8 mouse cellular contexts compared by ENCODE assay signal in genomic region chr9:55430133-55430532, GRCm38 (mm10).
DNase-seq lines count a peak whose midpoint lies in the region; ATAC-seq and TF ChIP-seq lines count a peak whose summit lies in the region.

No protein-coding gene starts in this region.

- H3K9me3 ChIP-seq in forebrain, embryonic 10.5 days, result no peaks in the 10 kb centered on the region
- H3K9me3 ChIP-seq in kidney, embryonic 14.5 days (ENCODE audit: control insufficient read depth, low read length), result no peaks in the 10 kb centered on the region
- no peaks in the 10 kb centered on the region for H3K9me3 ChIP-seq in lung, postnatal 0 days (ENCODE audit: low read length)

- peak; percentile 39 for DNase-seq in embryo, embryonic 11 days
- no peak for DNase-seq in embryo, embryonic 10.5 days (ENCODE audit: low spot score)
- no peak for DNase-seq in forebrain, embryonic 10.5 days (ENCODE audit: extremely low spot score, low spot score)
- peak; percentile 69 for DNase-seq in lung, postnatal 0 days (ENCODE audit: low spot score)
- no peak for DNase-seq in spleen, postnatal 14 days (ENCODE audit: low spot score in 2 of 2)
- DNase-seq in layer of hippocampus, postnatal 10 days (ENCODE audit: low spot score in 2 of 2), result no peak
- no peak for DNase-seq in layer of hippocampus, postnatal 14 days (ENCODE audit: low spot score in 2 of 2)

- H3K36me3 ChIP-seq in forebrain, embryonic 10.5 days (replicated peaks), result no peaks in the 10 kb centered on the region
- H3K36me3 ChIP-seq in kidney, embryonic 14.5 days (ENCODE audit: control insufficient read depth, insufficient read depth, low read length), result no peaks in the 10 kb centered on the region
- H3K36me3 ChIP-seq in lung, postnatal 0 days (ENCODE audit: insufficient read depth, low read length), result no peaks in the 10 kb centered on the region

- peak; percentile 56 for TF ChIP-seq CTCF in lung, postnatal 0 days (IDR thresholded peaks at IDR 0.05)

- peak overlapping the region; percentile 60; the same call in 1 of the 2 replicates for H3K27ac ChIP-seq in forebrain, embryonic 10.5 days
- no peak overlapping the region for H3K27ac ChIP-seq in kidney, embryonic 14.5 days (ENCODE audit: low read depth, low read length)
- H3K27ac ChIP-seq in lung, postnatal 0 days (ENCODE audit: low read length), result no peak overlapping the region

- peaks cover 25% of the 10 kb centered on the region for H3K27me3 ChIP-seq in forebrain, embryonic 10.5 days (ENCODE audit: poor library complexity, severe bottlenecking)
- H3K27me3 ChIP-seq in kidney, embryonic 14.5 days (ENCODE audit: control insufficient read depth, insufficient read depth, low read length), result no peaks in the 10 kb centered on the region; the same call in 1 of the 2 replicates
- H3K27me3 ChIP-seq in lung, postnatal 0 days (replicated peaks; ENCODE audit: insufficient read depth, low read length), result no peaks in the 10 kb centered on the region

- peak overlapping the region; percentile 25 for H3K4me2 ChIP-seq in kidney, embryonic 14.5 days (replicated peaks; ENCODE audit: low read depth, low read length)
- H3K4me2 ChIP-seq in lung, postnatal 0 days (replicated peaks; ENCODE audit: low read depth, low read length), result peak overlapping the region; percentile 46

- peak overlapping the region; percentile 28; the same call in 1 of the 2 replicates for H3K9ac ChIP-seq in kidney, embryonic 14.5 days (ENCODE audit: low read depth, low read length)
- H3K9ac ChIP-seq in lung, postnatal 0 days (replicated peaks; ENCODE audit: low read depth), result no peak overlapping the region

- H3K4me3 ChIP-seq in forebrain, embryonic 10.5 days, result peak overlapping the region; percentile 18; the same call in 1 of the 2 replicates
- H3K4me3 ChIP-seq in kidney, embryonic 14.5 days (ENCODE audit: low read length), result peak overlapping the region; percentile 6; the same call in 1 of the 2 replicates
- no peak overlapping the region for H3K4me3 ChIP-seq in lung, postnatal 0 days (ENCODE audit: low read depth, low read length)

- H3K4me1 ChIP-seq in forebrain, embryonic 10.5 days, result peaks cover 34% of the 10 kb centered on the region
- H3K4me1 ChIP-seq in kidney, embryonic 14.5 days (ENCODE audit: control insufficient read depth, insufficient read depth, low read length), result 0 out of 2 replicates have a peak, but pooled peaks cover 6% of the 10 kb centered on the region
- H3K4me1 ChIP-seq in lung, postnatal 0 days (ENCODE audit: insufficient read depth, low read depth, low read length), result no peaks in the 10 kb centered on the region

- WGBS in forebrain, embryonic 10.5 days, result 24% methylated on average over 20 of the region's 20 CpGs
- 25% methylated on average over 20 of the region's 20 CpGs for WGBS in kidney, embryonic 14.5 days
- WGBS in lung, postnatal 0 days, result 29% methylated on average over 20 of the region's 20 CpGs

- TF ChIP-seq EP300 in lung, postnatal 0 days (IDR thresholded peaks at IDR 0.05), result no peak

- 0 out of 2 replicates have a peak, but pooled peaks have one; percentile 11 for ATAC-seq in kidney, embryonic 14.5 days (ENCODE audit: low FRiP score, low TSS enrichment)
- ATAC-seq in lung, postnatal 0 days, result peak; percentile 65

Comparison
In these comparisons a context has a peak if more than half of its experiments do, and no peak if none do; other contexts are left out.
1. DNase-seq: peak in embryo, embryonic 11 days (single experiment) and lung, postnatal 0 days (single experiment); none in embryo, embryonic 10.5 days (single experiment), forebrain, embryonic 10.5 days (single experiment), spleen, postnatal 14 days (0 of 2), layer of hippocampus, postnatal 10 days (0 of 2) and layer of hippocampus, postnatal 14 days (0 of 2).